Mouse (Mus musculus): ENCODE results near the gene Adcy1.

DNA sequence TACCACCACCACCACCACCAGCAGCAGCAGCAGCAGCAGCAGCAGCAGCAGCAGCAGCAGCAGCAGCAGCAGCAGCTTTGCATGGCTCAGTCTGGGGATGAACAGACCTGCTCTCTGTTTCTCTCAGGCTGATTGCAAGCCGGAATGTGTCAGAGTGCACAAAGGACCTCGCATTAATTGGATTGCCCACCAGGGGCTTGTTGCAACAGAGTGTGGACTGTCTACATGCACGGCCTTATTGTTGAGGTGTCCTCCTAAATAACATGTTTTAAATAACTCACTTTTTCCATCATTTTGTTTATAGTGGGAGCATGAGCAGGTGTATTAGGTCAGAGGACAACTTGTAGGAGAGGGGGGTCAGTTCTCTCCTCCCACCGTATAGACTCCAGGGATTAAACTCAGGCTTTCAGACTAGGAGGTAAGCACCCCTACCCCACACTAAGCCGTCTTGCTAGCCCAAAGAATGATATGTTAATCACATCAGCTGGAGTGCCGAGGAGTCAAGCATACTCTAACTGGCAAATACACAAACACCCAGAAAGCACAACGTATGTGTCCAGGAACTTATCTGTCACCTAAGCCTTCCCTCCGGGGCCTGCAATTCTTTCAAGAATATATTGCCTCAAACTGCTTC lies 119.2 kb downstream of the Adcy1 start:
- TF ChIP-seq CTCF (IDR thresholded peaks at IDR 0.05; ENCODE audit: insufficient read depth, low read depth, low read length) (no peak), POLR2A (IDR thresholded peaks at IDR 0.05; ENCODE audit: insufficient read depth, low read depth, low read length) (no peak)
